Mouse (Mus musculus): ENCODE results near the gene Pram1.
A peak's percentile ranks its signal among the peaks of the same experiment; 100 is the strongest.
"Not testable (repeated sequence)": the region's sequence is repeated elsewhere in the genome, so short reads cannot be mapped to it uniquely, and the experiment has no call there.

Pram1 gene

GRCm38 (mm10) chr17:33637516-33638276 is at the start of gene Pram1:
Pram1 (plus strand) TSS chr17:33638056.
- no peak for DNase-seq

GRCm38 (mm10) chr17:33597271-33597670 is 40.6 kb upstream of the Pram1 start:
- DNase-seq, result peak; percentile 9 to 20

GRCm38 (mm10) chr17:33598506-33598905 is 39.4 kb upstream of the Pram1 start:
- DNase-seq, result no peak

GRCm38 (mm10) chr17:33599836-33600475 is 37.9 kb upstream of the Pram1 start:
- DNase-seq, result no peak

GRCm38 (mm10) chr17:33600831-33601230 is 37.0 kb upstream of the Pram1 start:
- no peak for DNase-seq

GRCm38 (mm10) chr17:33601947-33602346 is 35.9 kb upstream of the Pram1 start:
- no peak for DNase-seq

GRCm38 (mm10) chr17:33607273-33607672 is 30.6 kb upstream of the Pram1 start:
- no peak for DNase-seq

GRCm38 (mm10) chr17:33610548-33610947 is 27.3 kb upstream of the Pram1 start:
- no peak for DNase-seq

- not testable (repeated sequence) for DNase-seq
Measured at GRCm38 (mm10) chr17:33613726-33614125, 24.1 kb upstream of the Pram1 start.

GRCm38 (mm10) chr17:33627281-33627680 is 10.6 kb upstream of the Pram1 start:
- DNase-seq, result no peak

GRCm38 (mm10) chr17:33628621-33629486 is 9.0 kb upstream of the Pram1 start, which contains the start of gene Zfp414:
Zfp414 (plus strand) TSS chr17:33629090.
- DNase-seq, result peak; percentile 95

- DNase-seq, result no peak
Measured at GRCm38 (mm10) chr17:33629487-33630125, 8.2 kb upstream of the Pram1 start.

- DNase-seq, result no peak
Measured at GRCm38 (mm10) chr17:33630171-33630895, 7.5 kb upstream of the Pram1 start.

GRCm38 (mm10) chr17:33631236-33631635 is 6.6 kb upstream of the Pram1 start:
- DNase-seq, result no peak

GRCm38 (mm10) chr17:33631796-33632195 is 6.1 kb upstream of the Pram1 start:
- no peak for DNase-seq

GRCm38 (mm10) chr17:33637038-33637437 is 818 bp upstream of the Pram1 start:
- no peak for DNase-seq

GRCm38 (mm10) chr17:33639743-33640142 is 1.9 kb downstream of the Pram1 start:
- no peak for DNase-seq

- DNase-seq, result no peak
Measured at GRCm38 (mm10) chr17:33644068-33644467, 6.2 kb downstream of the Pram1 start.

GRCm38 (mm10) chr17:33645073-33645472 is 7.2 kb downstream of the Pram1 start:
- no peak for DNase-seq

- no peak for DNase-seq
Measured at GRCm38 (mm10) chr17:33649781-33650475, 12.1 kb downstream of the Pram1 start.

GRCm38 (mm10) chr17:33666813-33667212 is 29.0 kb downstream of the Pram1 start:
- no peak for DNase-seq
